Mouse (Mus musculus) adrenal gland, adult 8-10 months (tissue): Measurements from ENCODE around the gene Cyb5b. TPM values are rescaled to one million over a fixed set of nuclear protein-coding genes. Genes with fewer than 3 reads are reported as not detected.
A peak's percentile ranks its signal among the peaks of the same experiment; 100 is the strongest.

Experiments used
- DNase-seq: peaks from one replicate; pipeline ENCODE4 v3.0.0; 2022
- total RNA-seq, 4 experiments: library from RNA; stranded (reverse); gene quantifications; 2 replicates each; pipeline ENCODE4 v1.2.4; 2022

The Cyb5b gene
- total RNA-seq, 4 experiments from 2014 or later: 398 to 743 (median 524) TPM

- no peak for DNase-seq
Observed at GRCm38 (mm10) chr8:107132581-107133491, 17.6 kb upstream of the Cyb5b start.

DNA sequence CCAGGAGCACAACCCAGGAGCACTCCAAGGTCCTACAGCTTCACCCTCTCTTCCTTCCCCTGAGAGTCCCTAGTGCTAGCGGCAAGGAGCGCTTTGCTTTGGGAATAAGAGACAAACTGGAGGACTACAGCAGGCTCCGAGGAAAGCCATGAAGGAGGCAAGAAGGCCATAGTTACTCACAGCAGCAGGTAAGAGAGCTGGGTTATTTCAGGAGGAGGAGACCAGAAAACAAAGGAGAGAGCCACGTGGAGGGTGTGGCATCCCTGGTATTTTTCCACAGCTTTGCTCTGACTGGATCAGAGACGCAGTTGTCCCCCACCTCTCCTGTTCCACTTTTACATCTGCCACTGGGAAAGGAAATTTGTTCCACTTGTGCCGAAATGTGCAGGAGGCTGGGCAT is 16.6 kb upstream of the Cyb5b start:
- peak; percentile 61 for DNase-seq

DNA sequence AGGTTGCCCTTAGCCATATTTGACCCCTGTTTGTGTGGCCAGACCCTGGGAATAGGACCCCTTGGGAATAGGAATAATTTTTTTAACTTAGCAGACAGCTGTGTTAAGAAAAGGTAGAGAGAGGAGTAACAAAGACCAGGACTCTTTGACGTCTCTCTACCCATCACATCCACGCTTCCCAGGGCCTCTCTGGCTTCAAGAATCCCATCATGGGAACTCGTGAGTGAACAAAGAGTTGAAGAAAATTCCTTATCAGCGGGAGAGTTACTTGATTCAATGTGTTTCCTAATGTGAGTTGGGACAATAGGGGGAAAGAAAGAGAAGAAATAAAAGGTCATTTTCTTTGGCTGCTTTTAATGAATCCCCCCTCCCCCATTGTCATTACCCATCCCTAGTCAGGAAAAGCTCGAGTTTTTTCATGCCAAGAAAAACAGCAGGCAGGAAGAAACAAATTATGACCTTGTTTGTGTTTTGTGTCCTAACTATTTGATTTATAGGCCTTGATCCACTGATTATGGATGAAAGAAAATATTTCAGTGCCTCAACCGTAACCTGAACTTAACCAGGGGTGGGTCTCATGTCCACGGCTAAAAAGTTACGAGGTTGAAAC is 14.3 kb upstream of the Cyb5b start:
- DNase-seq: no peak

DNA sequence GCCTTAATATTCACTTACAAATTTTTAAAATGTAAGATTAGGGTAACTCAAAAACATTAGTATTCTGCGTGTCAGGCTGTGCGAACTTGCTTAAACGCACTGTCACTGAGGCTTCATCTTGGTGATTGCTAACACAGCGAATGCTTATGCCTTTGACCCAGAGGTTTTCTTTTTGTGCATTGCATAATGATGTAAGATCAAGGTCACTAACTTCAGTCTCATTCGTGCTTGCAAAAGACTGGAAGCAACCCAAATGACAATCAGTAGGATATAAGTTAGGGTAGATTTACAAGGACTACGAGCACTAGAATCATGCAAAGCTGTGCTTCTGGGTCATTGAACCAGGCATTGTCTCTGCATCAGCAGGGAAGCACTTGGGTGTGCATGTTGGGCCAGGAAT is 12.8 kb upstream of the Cyb5b start:
- no peak for DNase-seq

GRCm38 (mm10) chr8:107138338-107138737 is 12.1 kb upstream of the Cyb5b start:
- DNase-seq: no peak

- DNase-seq: peak; percentile 84
Observed at GRCm38 (mm10) chr8:107139704-107140470, 10.6 kb upstream of the Cyb5b start.

GRCm38 (mm10) chr8:107142539-107142938 is 7.9 kb upstream of the Cyb5b start:
- no peak for DNase-seq

DNA sequence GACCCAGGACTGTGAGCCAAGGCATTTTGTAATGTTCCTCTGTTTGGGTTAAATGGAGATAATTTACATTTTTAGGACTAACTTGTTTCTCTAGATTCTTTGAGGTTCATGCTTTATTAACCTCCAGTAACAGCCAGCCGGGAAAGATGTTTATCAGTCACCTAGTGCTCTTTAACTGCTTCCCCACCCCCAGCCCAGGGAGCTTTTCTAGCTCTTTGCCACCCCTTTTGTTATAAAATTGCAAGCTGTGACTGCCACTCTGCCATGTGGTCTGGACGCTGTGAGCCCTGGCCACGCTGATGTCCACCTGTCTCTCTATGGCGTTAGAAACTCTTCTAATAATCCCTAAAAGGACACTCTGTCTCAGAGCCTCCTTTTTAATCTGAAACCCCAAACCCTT is 6.9 kb upstream of the Cyb5b start:
- no peak for DNase-seq

GRCm38 (mm10) chr8:107146186-107146585 is 4.3 kb upstream of the Cyb5b start:
- no peak for DNase-seq

GRCm38 (mm10) chr8:107148802-107149201 is 1.6 kb upstream of the Cyb5b start:
- no peak for DNase-seq

- DNase-seq: no peak
Observed at GRCm38 (mm10) chr8:107150057-107150403, 410 bp upstream of the Cyb5b start.

GRCm38 (mm10) chr8:107151212-107151920 is 926 bp downstream of the Cyb5b start:
- no peak for DNase-seq

DNA sequence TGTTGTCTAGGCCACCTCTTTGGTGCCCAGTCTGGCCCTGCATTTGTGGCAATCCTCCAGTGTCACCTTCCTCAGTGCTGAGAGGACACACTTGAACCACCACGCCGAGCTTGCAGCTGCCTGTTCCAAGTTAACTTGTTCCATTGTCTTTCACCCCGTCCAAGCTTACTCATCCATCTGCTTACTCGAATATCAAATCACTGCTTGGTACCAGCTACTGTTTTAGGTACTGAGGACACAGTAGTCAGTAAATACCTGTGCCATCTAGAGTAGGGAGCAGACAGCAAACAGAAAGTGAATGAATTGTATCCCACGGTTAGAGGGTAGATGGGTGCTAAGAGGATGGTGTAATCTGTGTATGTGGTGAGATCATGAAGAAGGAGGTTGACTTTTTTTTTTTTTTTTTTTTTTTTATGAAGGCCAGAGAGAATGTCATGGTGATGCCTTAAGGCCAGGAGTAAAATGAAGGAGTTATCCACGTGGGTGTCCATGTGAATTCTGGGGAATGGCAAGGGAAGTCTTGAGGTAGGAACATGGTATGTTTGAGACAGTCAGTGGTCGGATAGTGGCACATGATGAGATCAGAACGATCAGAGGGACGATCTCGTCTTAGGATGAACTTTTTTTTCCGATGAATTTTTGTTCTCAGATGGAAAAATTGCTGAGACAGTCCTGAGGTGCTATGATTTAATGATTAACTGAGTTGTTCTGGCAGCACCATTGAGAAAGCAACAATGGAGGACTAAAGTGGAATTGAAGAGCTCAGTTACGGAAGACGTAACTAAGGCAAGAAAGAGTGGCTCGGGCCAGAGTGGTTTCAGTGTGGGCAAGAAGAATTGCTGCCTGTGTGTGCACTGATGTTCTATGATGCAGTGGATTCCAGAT is 3.1 kb downstream of the Cyb5b start:
- DNase-seq: no peak

DNA sequence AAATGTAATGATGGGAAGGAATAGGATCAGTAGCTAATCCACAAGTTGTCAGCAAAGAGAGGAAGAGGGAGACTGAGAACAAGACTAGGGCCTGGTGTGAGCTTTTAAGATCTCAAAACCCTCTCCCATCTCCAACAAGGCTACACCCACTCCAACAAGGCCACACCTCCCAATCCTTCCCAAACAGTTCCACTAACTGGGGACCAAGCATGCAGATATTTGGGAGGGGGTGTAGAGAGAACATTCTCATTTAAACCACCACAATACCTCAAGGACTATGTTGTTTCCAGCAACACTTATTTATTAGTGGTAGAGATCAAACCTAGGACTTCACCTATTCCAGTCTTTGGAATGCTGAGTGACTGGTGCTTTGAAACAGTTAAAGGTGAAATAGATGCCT is 6.4 kb downstream of the Cyb5b start:
- DNase-seq: no peak

- no peak for DNase-seq
Observed at GRCm38 (mm10) chr8:107157836-107158235, 7.4 kb downstream of the Cyb5b start.

DNA sequence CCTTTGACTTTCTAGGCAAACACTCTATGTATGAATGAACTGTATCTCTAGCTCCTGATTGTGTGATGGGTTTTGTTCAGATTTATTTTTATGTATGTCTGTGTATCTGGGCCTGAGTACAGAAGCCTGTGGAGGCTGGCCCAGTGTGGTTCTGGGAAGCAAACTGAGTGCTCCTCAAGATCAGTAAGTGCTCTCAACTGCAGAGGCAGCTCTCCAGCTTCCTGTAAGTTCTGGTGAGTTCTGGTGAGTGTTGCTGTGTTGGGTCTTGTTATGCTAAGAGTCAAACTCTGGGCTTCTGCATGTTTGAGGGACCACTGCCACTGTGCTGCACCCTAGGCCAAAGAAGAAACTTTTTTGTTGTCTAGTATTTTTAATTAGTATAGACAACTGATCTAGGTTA is 8.4 kb downstream of the Cyb5b start:
- no peak for DNase-seq

GRCm38 (mm10) chr8:107164251-107164773 is 13.9 kb downstream of the Cyb5b start:
- no peak for DNase-seq

DNA sequence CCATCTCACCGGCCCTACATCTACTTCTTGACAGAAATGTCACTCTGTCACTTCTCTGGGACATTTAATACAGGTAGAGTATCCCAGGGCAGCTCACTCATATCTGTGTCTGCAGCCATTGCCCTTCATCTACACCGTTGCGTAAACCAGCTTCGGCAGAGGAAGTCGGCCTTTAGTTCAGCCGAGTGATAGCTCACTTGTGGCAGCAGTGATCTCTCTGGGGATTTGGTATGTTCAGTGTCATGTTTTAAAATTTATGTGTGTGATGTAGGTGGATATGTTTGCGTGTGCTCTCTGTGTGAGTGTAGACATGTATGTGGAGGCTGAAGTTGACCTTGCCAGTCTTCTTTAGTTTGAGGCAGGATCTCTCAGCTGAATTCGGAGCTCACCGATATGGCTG is 15.3 kb downstream of the Cyb5b start:
- DNase-seq: no peak

- no peak for DNase-seq
Observed at GRCm38 (mm10) chr8:107167848-107168247, 17.4 kb downstream of the Cyb5b start.

DNA sequence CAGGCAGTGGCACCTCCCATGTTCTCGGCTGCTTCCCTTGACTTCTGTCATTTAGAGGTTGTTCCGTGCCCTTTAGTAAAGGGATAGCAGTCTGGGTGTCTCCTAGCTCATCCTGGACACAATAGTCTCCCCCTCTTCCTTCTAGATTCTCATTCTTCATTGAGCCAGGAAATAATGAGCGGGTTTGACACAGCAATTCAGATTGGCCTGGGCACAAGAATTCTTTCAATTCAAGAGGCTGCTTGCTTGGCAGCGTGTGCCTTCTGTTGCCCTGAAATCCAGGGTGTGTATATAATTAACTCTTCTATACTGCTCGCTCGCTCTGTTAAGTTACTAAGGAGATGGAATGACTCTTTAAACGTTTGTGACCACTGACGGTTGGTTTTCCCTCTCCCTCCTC is 21.7 kb downstream of the Cyb5b start:
- no peak for DNase-seq

- no peak for DNase-seq
Observed at GRCm38 (mm10) chr8:107172969-107173645, 22.7 kb downstream of the Cyb5b start.
